Mouse (Mus musculus) heart, embryonic 12.5 days (tissue): ENCODE measurements around the gene Olfr90. TPM values are rescaled to one million over a fixed set of nuclear protein-coding genes. Genes with fewer than 3 reads are reported as not detected.

Experiments
- ATAC-seq: fragments of 200-750 bp; cut with Nextera tagmentation; 2 replicates; pipeline ENCODE4 v1.8.0; 2017; ENCODE audit warnings: moderate TSS enrichment, moderate library complexity; ENCODE audit not compliant: insufficient number of reproducible peaks, low FRiP score
- H3K27ac ChIP-seq: fragments of 300-500 bp; sonication (generic); 2 replicates; pipeline ENCODE4 v1.5.1; 2016; ENCODE audit warnings: mild to moderate bottlenecking, moderate library complexity; ENCODE audit not compliant: poor library complexity, severe bottlenecking
- H3K27me3 ChIP-seq: fragments of 300-500 bp; sonication (generic); replicated peaks from 2 replicates; pipeline ENCODE4 v1.6.1; 2016; ENCODE audit warnings: mild to moderate bottlenecking, moderate library complexity
- H3K36me3 ChIP-seq: fragments of 300-500 bp; sonication (generic); 2 replicates; pipeline ENCODE4 v1.6.1; 2016; ENCODE audit warnings: mild to moderate bottlenecking, moderate library complexity
- H3K4me1 ChIP-seq: fragments of 300-500 bp; sonication (generic); replicated peaks from 2 replicates; pipeline ENCODE4 v1.6.1; 2016; ENCODE audit warnings: mild to moderate bottlenecking
- H3K4me2 ChIP-seq: fragments of 300-500 bp; sonication (generic); 2 replicates; pipeline ENCODE4 v1.6.1; 2016; ENCODE audit warnings: mild to moderate bottlenecking, moderate library complexity
- H3K4me3 ChIP-seq: fragments of 300-500 bp; sonication (generic); 2 replicates; pipeline ENCODE4 v1.5.1; 2016; ENCODE audit warnings: mild to moderate bottlenecking
- H3K9ac ChIP-seq: fragments of 300-500 bp; sonication (generic); 2 replicates; pipeline ENCODE4 v1.6.1; 2016; ENCODE audit warnings: mild to moderate bottlenecking, moderate library complexity
- H3K9me3 ChIP-seq: fragments of 300-500 bp; sonication (generic); replicated peaks from 2 replicates; pipeline ENCODE4 v1.6.1; 2016; ENCODE audit warnings: mild to moderate bottlenecking, moderate library complexity
- WGBS: fragments of 180-500 bp; shearing (Covaris S2); methylation state at CpG from one replicate; pipeline ENCODE4 v1.1.7; 2016; 5-methylcytosine and 5-hydroxymethylcytosine counted together
- polyA plus RNA-seq: library from polyadenylated mRNA; unstranded; fragments of >200 nt; fragmentation: Nextera tagmentation; extraction: Ambion mirVana; gene quantifications from 2 replicates; pipeline ENCODE4 v1.2.1, GENCODE M21; 2016

The Olfr90 gene
- polyA plus RNA-seq, 1 experiment from 2014 or later: not detected

DNA sequence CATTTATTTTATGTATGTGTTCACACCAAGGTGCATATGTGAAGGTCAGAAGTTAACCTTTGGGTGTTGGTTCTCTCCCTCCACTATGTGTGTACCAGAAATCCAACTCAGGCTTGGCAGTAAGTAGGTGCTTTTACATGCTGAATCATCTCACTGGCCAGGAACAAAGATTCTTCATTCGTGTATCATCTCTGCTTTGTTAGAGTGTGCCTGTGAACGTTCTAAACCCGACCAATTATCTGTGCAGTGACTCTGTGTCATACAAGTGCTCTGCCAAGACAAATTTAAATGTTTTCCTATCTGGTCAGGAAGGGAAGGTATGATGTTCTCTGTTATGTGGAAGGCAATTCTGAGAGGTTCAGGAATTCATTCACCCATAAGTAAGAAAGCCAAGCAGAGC is 26.9 kb downstream of the Olfr90 start:
- Histone ChIP-seq H3K27ac (no peak overlapping the region), H3K4me3 (no peak overlapping the region), H3K27me3 (no peaks in the 10 kb centered on the region), H3K4me2 (no peak overlapping the region), H3K4me1 (no peaks in the 10 kb centered on the region), H3K9ac (no peak overlapping the region), H3K9me3 (no peaks in the 10 kb centered on the region), H3K36me3 (peaks cover 67% of the 10 kb centered on the region)
- no peak for ATAC-seq
- WGBS: 66% methylated on average over 3 of the region's 3 CpGs

DNA sequence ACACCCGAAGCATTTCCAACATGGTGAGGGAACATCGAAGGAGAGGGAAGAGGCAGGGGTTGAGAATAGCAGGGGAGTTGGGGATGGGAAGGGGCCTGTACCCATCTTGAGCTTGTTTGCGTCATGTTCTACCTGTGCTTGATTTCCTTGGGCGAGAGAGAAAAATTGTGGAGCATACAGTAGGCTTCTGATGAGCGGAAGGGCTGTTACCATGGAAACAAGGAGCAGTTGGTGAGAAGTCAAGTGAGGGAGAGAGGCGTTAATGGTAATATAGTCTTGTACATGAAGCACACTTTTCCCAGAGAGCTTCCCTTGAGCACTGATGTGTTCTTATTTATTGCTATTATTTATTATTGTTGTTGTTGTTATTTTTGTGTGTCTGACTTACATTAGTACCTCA is 31.3 kb downstream of the Olfr90 start:
- Histone ChIP-seq H3K36me3 (peaks cover 57% of the 10 kb centered on the region), H3K4me3 (no peak overlapping the region), H3K4me1 (no peaks in the 10 kb centered on the region), H3K9me3 (no peaks in the 10 kb centered on the region), H3K9ac (no peak overlapping the region), H3K27ac (no peak overlapping the region), H3K4me2 (no peak overlapping the region), H3K27me3 (no peaks in the 10 kb centered on the region)
- WGBS: 86% methylated on average over 6 of the region's 6 CpGs
- ATAC-seq: no peak

DNA sequence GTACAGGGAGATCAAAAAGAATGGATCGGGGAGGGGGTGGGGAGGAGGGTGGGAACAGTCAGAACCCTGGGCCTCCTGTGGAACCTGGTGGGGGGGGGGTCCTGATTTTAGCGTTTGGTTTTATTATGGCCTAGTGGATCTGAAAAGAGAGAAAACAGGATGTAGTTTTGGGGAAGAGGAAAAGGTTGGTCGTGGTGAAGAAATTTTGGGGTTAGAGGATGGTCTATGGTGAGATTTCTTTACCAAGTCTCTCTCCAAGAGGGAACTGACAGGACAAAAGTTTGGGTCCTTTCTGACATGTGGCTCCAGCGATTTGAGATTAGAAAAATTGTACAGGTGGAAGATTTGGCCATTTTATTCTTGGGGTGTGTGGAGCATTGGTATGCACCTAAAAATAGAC is 36.6 kb downstream of the Olfr90 start:
- Histone ChIP-seq H3K9ac (no peak overlapping the region), H3K4me3 (no peak overlapping the region), H3K4me2 (no peak overlapping the region), H3K27ac (no peak overlapping the region), H3K9me3 (no peaks in the 10 kb centered on the region), H3K27me3 (peaks cover 10% of the 10 kb centered on the region), H3K36me3 (peaks cover 32% of the 10 kb centered on the region), H3K4me1 (peaks cover 31% of the 10 kb centered on the region)
- 45% methylated on average over 4 of the region's 4 CpGs for WGBS
- ATAC-seq: no peak

DNA sequence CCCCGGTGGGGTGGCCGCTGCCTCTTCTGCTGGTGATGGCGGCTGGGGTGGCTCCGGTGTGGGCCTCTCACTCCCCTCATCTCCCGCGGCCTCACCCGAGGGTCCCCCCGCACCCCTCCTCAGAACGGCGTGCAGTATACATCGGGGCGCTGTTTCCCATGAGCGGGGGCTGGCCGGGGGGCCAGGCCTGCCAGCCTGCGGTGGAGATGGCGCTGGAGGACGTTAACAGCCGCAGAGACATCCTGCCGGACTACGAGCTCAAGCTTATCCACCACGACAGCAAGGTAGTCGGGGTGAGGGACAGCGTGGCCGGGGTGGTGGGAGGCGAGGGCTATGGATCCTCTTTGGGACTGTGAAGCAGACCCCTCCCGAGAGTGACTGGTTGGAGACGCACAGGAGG is 37.4 kb downstream of the Olfr90 start:
- Histone ChIP-seq H3K4me2 (peak overlapping the region; percentile 96), H3K4me3 (peak overlapping the region; percentile 62), H3K9me3 (no peaks in the 10 kb centered on the region), H3K27me3 (peaks cover 10% of the 10 kb centered on the region), H3K4me1 (peaks cover 34% of the 10 kb centered on the region), H3K36me3 (peaks cover 24% of the 10 kb centered on the region), H3K9ac (peak overlapping the region; percentile 78), H3K27ac (no peak overlapping the region)
- 3% methylated on average over 27 of the region's 27 CpGs for WGBS
- no peak for ATAC-seq

DNA sequence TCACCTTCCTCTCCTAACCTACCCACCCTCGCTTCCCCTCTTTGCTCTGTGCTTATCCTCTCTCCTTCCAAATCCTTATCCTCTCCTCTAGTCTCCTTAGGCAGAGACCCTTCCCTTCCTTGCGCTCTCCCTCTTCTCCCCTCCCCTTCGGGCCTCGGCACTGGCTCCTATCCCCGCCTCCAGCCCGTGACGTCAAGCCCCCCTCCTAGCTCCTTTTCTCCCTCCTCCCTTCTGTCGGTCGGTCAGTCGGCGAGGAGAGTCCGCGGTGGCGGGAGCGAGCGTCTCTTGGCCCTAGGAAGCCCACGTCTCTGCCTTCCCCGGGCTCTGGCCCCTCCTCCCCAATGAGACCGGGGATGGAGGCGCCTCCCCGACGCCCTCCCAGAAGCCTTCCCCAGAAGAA is 37.9 kb downstream of the Olfr90 start:
- Histone ChIP-seq H3K36me3 (peaks cover 20% of the 10 kb centered on the region), H3K27me3 (peaks cover 10% of the 10 kb centered on the region), H3K27ac (no peak overlapping the region), H3K4me1 (peaks cover 35% of the 10 kb centered on the region), H3K9ac (peak overlapping the region; percentile 78), H3K4me2 (peak overlapping the region; percentile 96), H3K9me3 (no peaks in the 10 kb centered on the region), H3K4me3 (peak overlapping the region; percentile 62)
- under 1% methylated on average over 21 of the region's 22 CpGs for WGBS
- ATAC-seq: peak; percentile 58

DNA sequence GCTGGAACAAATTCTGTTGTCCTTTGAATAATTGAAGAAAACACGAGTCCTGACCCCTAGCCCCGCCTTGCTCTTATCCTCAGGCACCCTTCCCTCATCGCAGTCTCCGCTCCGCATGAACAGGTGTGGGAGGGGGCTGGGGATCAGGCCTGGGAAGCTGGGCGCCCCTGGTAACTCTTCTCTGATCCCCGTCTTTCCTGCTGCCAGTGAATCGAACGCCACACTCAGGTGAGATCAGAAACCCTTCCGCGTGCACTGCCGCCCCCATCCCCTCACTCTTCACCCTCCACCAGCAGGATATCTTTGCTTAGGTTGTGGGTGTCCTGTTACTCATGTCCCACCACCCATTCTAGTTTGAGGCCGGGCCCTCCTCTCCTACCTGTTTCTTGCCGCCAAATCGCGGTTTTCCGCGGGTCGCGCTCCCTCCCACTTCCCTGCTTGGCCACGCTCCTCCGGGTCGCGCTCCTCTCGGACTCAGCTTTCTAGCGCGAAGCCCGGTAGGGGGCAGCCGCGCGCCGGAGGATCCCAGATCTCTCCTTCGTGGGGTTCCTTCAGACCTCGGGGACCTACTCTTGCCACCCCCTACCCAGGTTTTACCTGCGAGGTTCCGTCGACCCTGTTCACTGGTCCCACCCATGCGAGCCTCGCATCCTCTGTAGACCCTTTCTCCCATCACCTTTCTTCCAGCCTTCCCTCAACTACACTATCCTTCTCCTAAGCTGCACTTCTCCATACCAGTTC is 38.6 kb downstream of the Olfr90 start:
- H3K27ac ChIP-seq: no peak overlapping the region
- ATAC-seq: 0 out of 2 replicates have a peak, but pooled peaks have one; percentile 22

DNA sequence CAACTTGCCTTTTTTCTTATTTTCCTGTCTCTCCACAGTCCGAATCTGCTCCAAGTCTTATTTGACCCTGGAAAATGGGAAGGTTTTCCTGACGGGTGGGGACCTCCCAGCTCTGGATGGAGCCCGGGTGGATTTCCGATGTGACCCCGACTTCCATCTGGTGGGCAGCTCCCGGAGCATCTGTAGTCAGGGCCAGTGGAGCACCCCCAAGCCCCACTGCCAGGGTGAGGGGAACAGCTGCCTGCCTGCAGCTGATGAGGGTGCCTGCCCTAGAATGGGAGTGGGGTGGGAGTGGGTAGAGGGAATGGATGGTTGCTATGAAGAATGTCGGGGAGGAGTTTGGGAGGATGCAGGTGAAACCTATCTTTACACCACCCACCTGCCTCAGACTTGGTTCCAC is 39.9 kb downstream of the Olfr90 start:
- peaks cover 37% of the 10 kb centered on the region for H3K4me1 ChIP-seq
- H3K4me3 ChIP-seq: no peak overlapping the region
- WGBS: 60% methylated on average over 7 of the region's 7 CpGs
- peaks cover 10% of the 10 kb centered on the region for H3K27me3 ChIP-seq
- no peaks in the 10 kb centered on the region for H3K9me3 ChIP-seq
- no peak overlapping the region for H3K9ac ChIP-seq
- no peaks in the 10 kb centered on the region for H3K36me3 ChIP-seq
- no peak for ATAC-seq
- H3K27ac ChIP-seq: no peak overlapping the region
- H3K4me2 ChIP-seq: no peak overlapping the region

More for the DNA sequence above, 38.6 kb downstream of the Olfr90 start:
- Histone ChIP-seq H3K4me2 (peak overlapping the region; percentile 96), H3K9ac (peak overlapping the region; percentile 78), H3K36me3 (peaks cover 13% of the 10 kb centered on the region), H3K9me3 (no peaks in the 10 kb centered on the region), H3K4me3 (peak overlapping the region; percentile 62), H3K4me1 (peaks cover 37% of the 10 kb centered on the region), H3K27me3 (peaks cover 10% of the 10 kb centered on the region)
- WGBS: 3% methylated on average over 39 of the region's 39 CpGs

DNA sequence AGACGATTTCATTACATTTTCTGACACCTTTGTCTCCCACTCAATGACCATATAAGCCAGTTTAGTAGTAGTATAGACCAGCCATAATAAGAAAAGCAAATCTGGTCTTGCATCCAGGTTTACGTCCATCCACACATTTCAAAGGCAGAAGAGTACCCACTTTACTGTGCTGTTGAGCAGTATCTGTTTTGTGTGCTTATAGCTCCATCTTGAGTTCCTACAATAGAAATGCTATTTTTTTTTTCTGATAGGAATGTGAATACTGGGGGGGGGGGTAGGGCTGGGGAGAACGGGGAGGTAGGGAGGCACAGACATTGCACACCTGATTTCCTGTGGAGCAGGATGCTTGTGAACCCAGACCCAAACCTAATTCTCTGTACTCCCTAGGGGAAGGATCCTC is 40.3 kb downstream of the Olfr90 start:
- 29% methylated on average over 3 of the region's 3 CpGs for WGBS
- no peak overlapping the region for H3K4me2 ChIP-seq
- ATAC-seq: no peak

DNA sequence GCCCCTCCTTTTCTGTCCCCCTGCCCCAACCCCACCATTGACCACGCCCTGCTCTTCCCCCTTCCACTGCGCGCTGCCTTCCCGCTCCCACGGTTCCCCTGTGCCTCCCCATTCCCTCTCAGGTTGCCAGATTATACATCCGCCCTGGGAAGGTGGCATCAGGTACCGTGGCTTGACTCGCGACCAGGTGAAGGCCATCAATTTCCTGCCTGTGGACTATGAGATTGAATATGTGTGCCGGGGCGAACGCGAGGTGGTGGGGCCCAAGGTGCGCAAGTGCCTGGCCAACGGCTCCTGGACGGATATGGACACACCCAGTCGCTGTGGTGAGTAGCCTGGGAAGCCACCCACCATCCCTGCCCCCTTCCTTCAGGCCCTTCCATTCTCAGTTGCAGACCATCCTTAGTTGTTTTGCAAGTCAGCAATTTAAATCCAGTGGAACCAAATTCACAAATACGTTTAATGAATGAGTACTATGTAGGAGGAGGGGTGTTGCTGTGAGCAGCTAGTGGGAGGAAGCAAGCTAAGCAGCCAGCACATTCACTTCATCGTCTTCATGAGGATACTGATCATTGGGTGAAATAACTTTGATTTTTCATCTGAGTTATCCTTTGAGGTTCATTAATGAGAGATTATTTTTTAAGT is 40.8 kb downstream of the Olfr90 start:
- peak overlapping the region; percentile 78 for H3K4me3 ChIP-seq
- WGBS: 25% methylated on average over 19 of the region's 19 CpGs
- H3K27me3 ChIP-seq: peaks cover 10% of the 10 kb centered on the region
- H3K36me3 ChIP-seq: no peaks in the 10 kb centered on the region
- ATAC-seq: no peak
- H3K27ac ChIP-seq: no peak overlapping the region
- peak overlapping the region; percentile 100 for H3K4me2 ChIP-seq
- peaks cover 37% of the 10 kb centered on the region for H3K4me1 ChIP-seq
- H3K9ac ChIP-seq: peak overlapping the region; percentile 95; the same call in 1 of the 2 replicates
- H3K9me3 ChIP-seq: no peaks in the 10 kb centered on the region

More for the DNA sequence above, 40.3 kb downstream of the Olfr90 start:
- Histone ChIP-seq H3K9ac (no peak overlapping the region), H3K27me3 (peaks cover 10% of the 10 kb centered on the region), H3K9me3 (no peaks in the 10 kb centered on the region), H3K4me3 (no peak overlapping the region), H3K36me3 (no peaks in the 10 kb centered on the region), H3K27ac (no peak overlapping the region), H3K4me1 (peaks cover 37% of the 10 kb centered on the region)

DNA sequence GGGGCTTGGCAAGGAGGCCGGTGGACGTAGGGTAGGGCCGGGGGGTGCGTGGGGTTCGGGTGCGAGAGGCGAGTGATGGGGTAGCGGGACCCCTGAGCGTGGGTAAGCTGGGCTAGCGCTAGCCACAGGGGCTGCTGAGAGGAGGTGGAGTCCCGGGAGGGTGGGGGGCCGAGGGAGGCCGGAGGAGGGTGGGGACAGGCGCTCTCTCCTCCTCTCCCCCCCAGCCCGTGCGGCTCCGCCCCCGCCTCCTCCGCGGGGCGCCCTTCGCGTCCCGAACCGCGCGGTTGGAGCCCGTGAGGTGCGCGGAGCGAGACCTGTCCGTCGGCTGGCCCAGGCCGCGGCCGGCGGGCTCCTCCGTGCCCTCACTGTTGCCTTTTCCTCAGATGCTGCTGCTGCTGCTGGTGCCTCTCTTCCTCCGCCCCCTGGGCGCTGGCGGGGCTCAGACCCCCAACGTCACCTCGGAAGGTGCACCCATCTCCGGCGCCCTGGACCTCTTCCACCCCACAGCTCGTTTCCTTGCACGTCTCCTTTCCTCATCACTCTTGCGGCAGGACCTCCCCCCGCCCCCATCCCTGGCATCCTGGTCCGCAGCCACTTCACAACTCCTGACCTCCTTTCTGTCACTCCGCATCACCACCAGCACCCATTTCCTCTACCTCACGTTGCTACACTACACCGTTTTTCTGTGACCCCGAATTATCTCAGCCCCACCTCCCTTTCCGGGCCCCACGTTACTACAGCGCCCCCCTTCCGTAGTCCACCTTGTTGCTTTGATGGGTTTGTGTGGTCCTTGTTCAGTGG is 41.8 kb downstream of the Olfr90 start:
- H3K4me2 ChIP-seq: peak overlapping the region; percentile 100
- ATAC-seq: peak; percentile 80
- peak overlapping the region; percentile 95 for H3K9ac ChIP-seq
- H3K4me3 ChIP-seq: peak overlapping the region; percentile 78
- H3K27ac ChIP-seq: peak overlapping the region; percentile 56; the same call in 1 of the 2 replicates
- WGBS: 1% methylated on average over 38 of the region's 58 CpGs
- H3K9me3 ChIP-seq: no peaks in the 10 kb centered on the region
- H3K4me1 ChIP-seq: peaks cover 35% of the 10 kb centered on the region
- peaks cover 10% of the 10 kb centered on the region for H3K27me3 ChIP-seq
- H3K36me3 ChIP-seq: no peaks in the 10 kb centered on the region
